Mouse (Mus musculus) spleen, postnatal 4 days (tissue): ENCODE results near the gene Otor.

Experiments
- DNase-seq, 2 experiments: peaks; one replicate each; pipeline ENCODE4 v3.0.0; 2022; ENCODE audit warnings: low spot score in 2 of 2

The Otor gene

DNA sequence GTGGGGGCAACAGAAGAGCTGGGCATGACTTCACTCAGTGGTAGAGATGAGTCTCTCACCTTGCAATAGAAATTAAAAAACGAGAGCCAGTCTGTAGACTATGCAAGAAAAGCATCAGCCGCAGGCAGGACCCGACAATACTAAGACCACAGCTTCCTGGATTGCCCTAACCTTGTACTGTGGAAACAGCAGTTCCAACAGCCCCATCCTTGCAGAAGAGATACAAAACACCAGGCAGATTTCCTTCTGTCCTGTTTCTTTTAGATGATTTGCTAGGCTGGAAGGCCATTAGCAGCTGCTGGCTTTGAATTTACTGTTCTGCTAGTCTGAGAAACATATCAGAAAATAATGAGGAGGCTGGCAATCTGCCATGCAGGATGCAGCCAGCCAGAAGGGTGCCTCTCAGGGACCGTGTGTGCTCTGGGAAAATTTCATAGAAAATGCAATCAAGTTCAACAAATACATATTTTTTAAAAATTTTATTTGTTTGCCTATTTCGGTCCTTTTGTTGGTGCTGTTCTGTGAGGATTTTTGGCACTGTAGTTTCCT is 52.9 kb downstream of the Otor start:
- no peak for DNase-seq
